Mouse (Mus musculus): ENCODE measurements at regions not wholly inside any gene's neighbourhood (a gene's known extent, or its start where the extent isn't known, plus 50 kb on each side); places are given as distances from the start of the nearest gene placed in this dataset.

GRCm38 (mm10) chr2:115309856-115310631 lies 271.5 kb upstream of the BC052040 start:
- no peak for DNase-seq (ENCODE audit: extremely low read depth, low read depth)

- no peak for DNase-seq (ENCODE audit: extremely low read depth, low read depth)
Measured at GRCm38 (mm10) chr2:115318551-115318950, 263.0 kb upstream of the BC052040 start.

- DNase-seq (ENCODE audit: extremely low read depth, low read depth): no peak
Measured at GRCm38 (mm10) chr2:115322582-115322981, 258.9 kb upstream of the BC052040 start.

- DNase-seq (ENCODE audit: extremely low read depth, low read depth): no peak
Measured at GRCm38 (mm10) chr2:115326526-115326925, 255.0 kb upstream of the BC052040 start.

DNA sequence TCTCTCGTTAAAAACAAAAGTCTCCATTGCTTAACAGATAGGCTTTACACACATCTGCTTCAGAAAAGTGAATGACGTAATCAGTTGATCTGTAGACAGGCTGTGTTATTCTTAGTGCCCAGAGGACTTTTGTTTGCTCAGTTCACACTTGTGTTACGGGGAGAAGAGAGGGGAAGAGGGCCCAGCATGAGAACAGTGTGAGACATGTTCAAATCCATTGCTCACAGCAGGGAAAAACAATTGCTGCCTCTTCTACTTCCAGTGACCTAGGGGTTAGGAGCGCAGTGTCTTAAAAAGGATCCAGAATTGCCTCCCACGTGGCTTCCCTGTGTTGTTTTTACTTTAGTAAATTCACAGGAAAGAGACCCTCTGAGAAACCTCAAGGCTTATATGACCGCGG lies 243.3 kb upstream of the BC052040 start:
- DNase-seq (ENCODE audit: extremely low read depth, low read depth): no peak

GRCm38 (mm10) chr2:115339034-115339433 lies 242.5 kb upstream of the BC052040 start:
- DNase-seq (ENCODE audit: extremely low read depth, low read depth): no peak

DNA sequence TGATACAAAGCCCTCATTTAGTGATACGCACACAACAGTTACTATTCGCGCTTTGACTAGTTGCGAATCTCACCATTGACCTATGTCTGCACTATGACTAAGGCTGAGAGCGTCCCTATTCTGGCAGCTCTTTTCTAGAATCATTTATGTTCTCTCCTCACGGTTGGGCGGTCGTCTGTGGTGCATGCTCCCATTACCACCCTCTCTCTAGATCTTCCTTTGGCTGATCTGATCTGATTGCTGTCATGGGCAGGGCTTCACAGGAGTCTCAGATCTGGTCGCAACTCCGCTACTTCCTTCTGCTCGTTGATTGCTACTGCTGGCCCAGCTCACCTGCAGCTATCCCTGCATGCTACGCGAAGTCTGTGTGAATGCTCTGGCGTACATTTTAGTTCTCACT lies 239.2 kb upstream of the BC052040 start:
- DNase-seq (ENCODE audit: extremely low read depth, low read depth): no peak

- no peak for DNase-seq (ENCODE audit: extremely low read depth, low read depth)
Measured at GRCm38 (mm10) chr2:115346551-115346950, 235.0 kb upstream of the BC052040 start.

DNA sequence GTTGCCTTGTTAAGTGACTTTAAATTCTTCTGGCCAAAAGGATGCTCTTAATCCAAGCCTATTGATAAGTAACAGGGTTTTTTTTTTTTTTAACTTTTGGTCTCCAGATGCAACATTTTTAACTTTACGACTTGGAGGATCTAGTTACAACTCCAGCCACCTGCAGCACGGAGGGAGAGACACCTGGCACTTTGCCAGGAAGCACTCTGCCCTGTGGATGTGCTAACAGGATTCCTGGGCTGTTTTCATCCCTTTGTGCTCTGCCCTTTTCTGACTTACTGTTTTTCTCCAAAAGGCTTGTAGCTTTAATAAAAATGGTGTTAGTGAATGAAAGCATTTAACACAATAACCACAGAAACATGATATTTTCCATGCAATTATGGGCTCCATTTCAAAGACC lies 233.3 kb upstream of the BC052040 start:
- no peak for DNase-seq (ENCODE audit: extremely low read depth, low read depth)

DNA sequence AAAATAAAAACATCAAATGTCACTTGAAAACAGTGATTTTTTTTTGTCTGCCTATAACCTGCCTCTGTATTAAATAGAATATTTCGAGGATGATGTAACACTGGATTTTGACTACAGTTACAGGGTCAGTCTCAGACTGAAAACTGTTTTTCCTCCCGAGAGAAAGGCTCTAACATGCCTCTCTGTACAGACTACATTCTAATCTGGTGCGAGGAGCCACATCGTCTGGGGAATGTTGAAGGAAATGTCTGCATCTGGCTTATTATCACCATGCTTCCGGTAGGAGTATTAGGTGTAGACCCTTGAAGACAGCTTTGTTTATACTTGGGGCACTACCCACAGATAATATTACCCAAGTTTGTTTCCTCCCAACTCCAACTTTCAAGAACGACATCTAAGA lies 210.4 kb upstream of the BC052040 start:
- DNase-seq (ENCODE audit: extremely low read depth, low read depth): no peak

- DNase-seq (ENCODE audit: extremely low read depth, low read depth): no peak
Measured at GRCm38 (mm10) chr2:115375336-115375735, 206.2 kb upstream of the BC052040 start.

GRCm38 (mm10) chr2:115384414-115385180 lies 196.9 kb upstream of the BC052040 start:
- no peak for DNase-seq (ENCODE audit: extremely low read depth, low read depth)

DNA sequence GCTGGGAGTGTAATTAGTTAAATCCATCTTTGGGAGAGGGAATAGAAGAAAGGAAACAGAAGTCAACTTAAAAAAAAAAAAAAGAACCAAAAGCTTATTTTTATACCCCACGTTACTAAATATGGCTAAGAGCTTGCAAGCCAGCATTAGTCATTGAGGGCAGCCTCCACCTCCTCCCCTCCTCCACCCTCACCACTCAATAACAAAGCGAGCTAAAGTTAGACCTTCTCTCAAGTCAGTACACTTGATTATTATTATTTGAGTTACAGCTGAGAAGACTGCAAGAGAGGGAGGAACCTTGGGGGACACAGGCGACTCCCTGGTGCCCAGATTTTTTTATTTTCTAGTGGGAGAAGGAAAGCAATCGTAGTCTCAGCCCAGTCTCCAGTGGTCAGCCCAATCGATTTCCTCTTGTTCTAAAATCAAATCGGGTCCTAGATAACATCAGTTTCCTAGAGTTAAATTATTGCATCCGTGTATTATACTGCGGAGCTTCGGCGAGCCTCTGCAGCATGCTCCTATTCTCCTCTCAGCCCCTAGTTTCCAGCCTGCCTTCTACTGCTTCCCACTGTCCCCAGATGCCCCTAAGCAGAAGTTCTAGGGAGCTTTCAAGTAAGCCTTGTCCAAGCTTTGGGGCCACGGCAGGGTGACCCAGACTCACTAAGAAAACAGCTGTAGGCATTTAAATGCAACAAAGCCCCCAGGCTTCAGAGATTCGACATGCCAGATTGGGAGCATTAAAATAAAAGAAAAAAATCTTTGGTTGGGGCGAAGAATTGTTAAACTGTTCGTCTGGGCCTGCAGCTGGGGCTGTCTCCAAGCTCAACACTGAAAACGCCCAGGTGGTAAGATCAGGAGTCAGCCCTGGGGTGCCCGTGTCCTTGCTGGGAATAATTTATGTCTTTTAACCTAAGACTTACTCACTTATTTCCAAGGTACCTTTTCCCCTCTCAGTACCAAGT lies 196.0 kb upstream of the BC052040 start:
- no peak for DNase-seq (ENCODE audit: extremely low read depth, low read depth)

DNA sequence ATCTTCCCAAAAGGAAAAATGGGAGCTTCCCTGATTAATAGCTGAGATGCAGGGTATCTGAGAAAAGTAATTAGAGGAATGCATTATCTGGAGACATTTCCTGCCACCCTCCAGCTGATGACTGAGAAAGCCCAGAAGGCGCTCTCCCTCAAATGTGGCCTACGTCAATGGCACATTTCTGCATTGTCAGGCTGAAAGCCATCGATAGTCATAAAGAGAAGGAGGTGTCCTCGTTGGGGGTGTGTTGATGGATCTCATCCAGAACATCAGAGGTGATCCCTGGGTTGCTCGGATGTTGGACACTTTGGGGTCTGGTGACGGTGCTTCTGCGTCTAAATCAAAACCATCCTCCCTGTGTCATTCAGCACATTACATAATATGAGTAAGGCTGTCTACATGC lies 189.9 kb upstream of the BC052040 start:
- no peak for DNase-seq (ENCODE audit: extremely low read depth, low read depth)

GRCm38 (mm10) chr2:115392082-115392762 lies 189.3 kb upstream of the BC052040 start:
- DNase-seq (ENCODE audit: extremely low read depth, low read depth): no peak

GRCm38 (mm10) chr2:115394091-115394490 lies 187.4 kb upstream of the BC052040 start:
- DNase-seq (ENCODE audit: extremely low read depth, low read depth): no peak

GRCm38 (mm10) chr2:115398550-115398949 lies 183.0 kb upstream of the BC052040 start:
- no peak for DNase-seq (ENCODE audit: extremely low read depth, low read depth)

GRCm38 (mm10) chr2:115399107-115399740 lies 182.3 kb upstream of the BC052040 start:
- DNase-seq (ENCODE audit: extremely low read depth, low read depth): no peak

DNA sequence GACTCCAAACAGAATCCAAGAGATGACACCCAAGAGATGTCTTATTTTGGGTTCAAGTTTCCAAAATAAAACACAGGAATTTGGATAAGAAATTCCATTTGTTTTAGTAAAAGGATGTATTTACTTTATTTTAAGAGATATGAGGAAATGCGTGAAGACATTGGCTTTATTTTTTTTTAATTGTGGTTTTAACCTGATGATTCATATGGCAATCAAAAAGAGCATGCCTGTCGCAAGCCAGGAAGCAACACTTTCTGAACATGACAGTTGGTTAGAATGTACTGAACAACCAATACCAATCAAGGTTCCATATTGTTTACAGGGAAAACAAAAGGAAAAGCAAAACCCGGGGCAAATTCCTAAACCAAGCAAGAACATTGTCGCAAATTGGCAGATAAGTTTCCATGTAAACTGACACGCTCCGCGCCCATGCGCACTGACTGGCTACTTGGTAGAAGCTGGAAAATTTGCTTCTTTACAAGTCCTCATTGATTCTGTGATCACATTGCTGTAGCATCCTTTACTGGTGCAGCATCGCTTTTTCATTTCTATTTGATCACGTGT lies 181.4 kb upstream of the BC052040 start:
- no peak for DNase-seq (ENCODE audit: extremely low read depth, low read depth)

- no peak for DNase-seq (ENCODE audit: extremely low read depth, low read depth)
Measured at GRCm38 (mm10) chr2:115402246-115402645, 179.3 kb upstream of the BC052040 start.

All from MEL-GATA-1-ER (cell line).